Mouse (Mus musculus) lung, embryonic 15.5 days (tissue): ENCODE results near the gene Satl1. TPM values are rescaled to one million over a fixed set of nuclear protein-coding genes. Genes with fewer than 3 reads are reported as not detected.
"Not testable (repeated sequence)": the region's sequence is repeated elsewhere in the genome, so short reads cannot be mapped to it uniquely, and the experiment has no call there.

Experiments used
- ATAC-seq: fragments of 200-750 bp; cut with Nextera tagmentation; 2 replicates; pipeline ENCODE4 v1.8.0; 2017; ENCODE audit warnings: moderate number of reproducible peaks, borderline replicate concordance; ENCODE audit not compliant: low FRiP score, low TSS enrichment; ENCODE audit errors: extremely low read depth
- H3K27ac ChIP-seq: fragments of 300-500 bp; sonication (generic); 2 replicates; pipeline ENCODE4 v1.5.1; 2015; ENCODE audit warnings: moderate library complexity, mild to moderate bottlenecking, inconsistent platforms
- H3K27me3 ChIP-seq: fragments of 300-500 bp; sonication (generic); 2 replicates; pipeline ENCODE4 v1.6.1; 2015; ENCODE audit warnings: inconsistent platforms
- H3K36me3 ChIP-seq: fragments of 300-500 bp; sonication (generic); 2 replicates; pipeline ENCODE4 v1.6.1; 2015; ENCODE audit warnings: inconsistent platforms
- H3K4me1 ChIP-seq: fragments of 300-500 bp; sonication (generic); 2 replicates; pipeline ENCODE4 v1.6.1; 2015; ENCODE audit warnings: inconsistent platforms
- H3K4me2 ChIP-seq: fragments of 300-500 bp; sonication (generic); 2 replicates; pipeline ENCODE4 v1.6.1; 2015; ENCODE audit warnings: inconsistent platforms, mild to moderate bottlenecking, moderate library complexity
- H3K4me3 ChIP-seq: fragments of 300-500 bp; sonication (generic); 2 replicates; pipeline ENCODE4 v1.5.1; 2015; ENCODE audit warnings: mild to moderate bottlenecking, inconsistent platforms
- H3K9ac ChIP-seq: fragments of 300-500 bp; sonication (generic); 2 replicates; pipeline ENCODE4 v1.6.1; 2015; ENCODE audit warnings: inconsistent platforms
- H3K9me3 ChIP-seq: fragments of 300-500 bp; sonication (generic); 2 replicates; pipeline ENCODE4 v1.6.1; 2016; ENCODE audit warnings: inconsistent platforms
- WGBS: fragments of 180-500 bp; shearing (Covaris S2); methylation state at CpG from one replicate; pipeline ENCODE4 v1.1.7; 2015; 5-methylcytosine and 5-hydroxymethylcytosine counted together
- polyA plus RNA-seq: library from polyadenylated mRNA; unstranded; fragments of >200 nt; fragmentation: Nextera tagmentation; extraction: Ambion mirVana; gene quantifications from 2 replicates; pipeline ENCODE4 v1.2.1, GENCODE M21; 2015

Satl1 gene
- polyA plus RNA-seq: not detected in 2 replicates

DNA sequence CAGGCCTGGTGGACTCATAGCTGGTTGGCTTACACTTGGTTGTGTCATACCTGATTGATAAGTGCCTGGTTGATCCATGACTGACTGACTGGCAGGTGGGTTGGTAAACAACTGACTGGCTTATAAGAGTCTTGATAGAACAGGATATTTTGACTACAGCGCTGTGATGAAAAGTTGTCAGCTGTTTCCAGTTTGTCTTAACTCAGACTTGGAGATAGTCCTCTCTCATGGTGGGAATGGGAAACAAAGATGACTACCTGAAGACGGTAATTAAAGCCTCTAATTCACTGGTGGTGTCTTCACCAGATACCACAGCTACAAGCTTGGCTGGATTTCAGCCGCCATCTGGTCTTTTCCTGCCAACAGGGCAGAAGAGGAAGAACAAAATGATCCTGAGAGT, at the start of gene Satl1:
TSS of gene Satl1 (minus strand) at position 101 of the 400 bp plus-strand sequence.
- no peaks in the 10 kb centered on the region for H3K9me3 ChIP-seq
- H3K4me1 ChIP-seq: no peaks in the 10 kb centered on the region
- no peak within 1 kb of the TSS for H3K27ac ChIP-seq
- H3K4me2 ChIP-seq: no peak within 1 kb of the TSS
- H3K9ac ChIP-seq: no peak within 1 kb of the TSS
- WGBS: 84% methylated on average over 3 of the region's 3 CpGs
- H3K4me3 ChIP-seq: no peak within 1 kb of the TSS
- no peaks in the 10 kb centered on the region for H3K36me3 ChIP-seq
- ATAC-seq: no peak
- no peaks in the 10 kb centered on the region for H3K27me3 ChIP-seq

DNA sequence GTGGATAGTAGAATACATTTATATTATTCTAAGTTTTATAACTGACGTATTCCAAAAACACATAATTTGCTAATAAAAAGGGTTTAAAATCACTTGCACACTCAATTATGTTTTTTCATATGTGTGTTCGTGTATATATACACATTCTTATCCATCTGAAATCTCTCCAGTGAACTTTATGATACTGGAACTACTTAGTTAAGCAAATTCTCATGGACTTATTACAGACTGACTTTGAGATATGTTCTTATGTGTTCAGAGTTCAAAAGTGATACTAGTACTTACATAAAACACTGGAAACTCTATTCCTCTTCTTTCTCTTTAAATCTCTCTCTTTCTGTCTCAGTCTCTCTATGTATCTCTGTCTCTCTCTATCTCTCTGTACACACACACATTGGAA, 31.5 kb upstream of the Satl1 start:
- no peak for ATAC-seq
- WGBS: 59% methylated on average over 2 of the region's 2 CpGs
- Histone ChIP-seq H3K4me2 (no peak overlapping the region), H3K27me3 (no peaks in the 10 kb centered on the region), H3K36me3 (no peaks in the 10 kb centered on the region), H3K9me3 (no peaks in the 10 kb centered on the region), H3K9ac (no peak overlapping the region), H3K4me1 (no peaks in the 10 kb centered on the region), H3K27ac (no peak overlapping the region), H3K4me3 (no peak overlapping the region)

GRCm38 (mm10) chrX:112437580-112437979, 31.0 kb upstream of the Satl1 start:
- Histone ChIP-seq H3K9ac (no peak overlapping the region), H3K27me3 (no peaks in the 10 kb centered on the region), H3K27ac (no peak overlapping the region), H3K4me2 (no peak overlapping the region), H3K36me3 (no peaks in the 10 kb centered on the region), H3K4me1 (no peaks in the 10 kb centered on the region), H3K9me3 (no peaks in the 10 kb centered on the region), H3K4me3 (no peak overlapping the region)
- WGBS: 53% methylated on average over 1 of the region's 1 CpGs
- no peak for ATAC-seq

- not testable (repeated sequence) for H3K27ac ChIP-seq, H3K4me1 ChIP-seq, H3K36me3 ChIP-seq, ATAC-seq, H3K4me2 ChIP-seq, H3K27me3 ChIP-seq, H3K9ac ChIP-seq, H3K4me3 ChIP-seq, H3K9me3 ChIP-seq
- 45% methylated on average over 2 of the region's 2 CpGs for WGBS
These were observed 16.4 kb upstream of the Satl1 start for GRCm38 (mm10) chrX:112422998-112423397.

- no peaks in the 10 kb centered on the region for H3K4me1 ChIP-seq
- no peaks in the 10 kb centered on the region for H3K27me3 ChIP-seq
- no peak overlapping the region for H3K4me2 ChIP-seq
- H3K9me3 ChIP-seq: no peaks in the 10 kb centered on the region
- H3K27ac ChIP-seq: no peak overlapping the region
- no peak overlapping the region for H3K4me3 ChIP-seq
- H3K9ac ChIP-seq: no peak overlapping the region
- no peak for ATAC-seq
- no peaks in the 10 kb centered on the region for H3K36me3 ChIP-seq
- 64% methylated on average over 2 of the region's 2 CpGs for WGBS
These were observed 5.7 kb upstream of the Satl1 start for GRCm38 (mm10) chrX:112412309-112412708.

DNA sequence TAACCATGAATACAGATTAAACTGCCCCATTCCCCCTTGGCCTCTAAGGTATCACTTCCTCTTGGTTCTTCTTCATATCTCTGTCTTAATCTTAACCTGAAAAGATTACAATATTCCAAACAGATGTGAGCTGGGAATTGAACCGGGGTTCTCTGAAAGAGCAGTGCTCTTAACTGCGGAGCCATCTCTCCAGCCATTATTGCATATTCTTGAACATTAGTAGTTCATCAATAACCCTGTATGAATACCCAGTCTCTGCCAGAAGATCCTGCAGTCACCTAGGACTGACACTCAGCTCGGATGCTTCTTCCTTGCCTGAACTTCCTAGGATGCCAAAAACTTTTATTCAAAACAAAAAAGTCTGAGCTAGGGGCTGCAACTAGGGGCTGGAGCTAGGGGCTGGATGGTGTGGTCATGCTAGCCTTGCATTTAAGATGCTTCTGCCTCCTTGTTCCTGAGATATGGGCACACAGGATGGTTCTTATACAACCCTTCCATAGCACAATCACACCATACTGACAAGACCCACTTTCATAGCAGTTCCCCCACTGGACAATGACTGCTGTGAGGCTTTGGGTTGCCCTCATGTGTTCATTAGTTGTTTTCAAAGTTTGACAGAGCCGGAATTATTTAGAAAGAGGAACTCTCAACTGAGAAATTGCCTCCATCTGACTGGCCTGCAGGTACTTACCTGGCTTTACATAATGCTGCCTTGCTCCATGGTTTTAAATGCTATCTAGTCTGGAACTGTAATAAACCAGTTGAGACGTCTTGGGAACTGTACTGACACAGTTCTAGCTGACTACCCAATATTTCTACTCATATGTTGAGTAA, 35.8 kb downstream of the Satl1 start:
- 76% methylated on average over 5 of the region's 5 CpGs for WGBS

GRCm38 (mm10) chrX:112368426-112368825, 38.2 kb downstream of the Satl1 start:
- Histone ChIP-seq H3K4me3 (no peak overlapping the region), H3K27me3 (no peaks in the 10 kb centered on the region), H3K27ac (no peak overlapping the region), H3K36me3 (no peaks in the 10 kb centered on the region), H3K9ac (no peak overlapping the region), H3K4me2 (no peak overlapping the region), H3K9me3 (peaks cover 6% of the 10 kb centered on the region; the same call in 1 of the 2 replicates), H3K4me1 (no peaks in the 10 kb centered on the region)
- ATAC-seq: no peak
- WGBS: 38% methylated on average over 4 of the region's 4 CpGs

More for the DNA sequence above, 35.8 kb downstream of the Satl1 start:
- H3K9me3 ChIP-seq, H3K4me2 ChIP-seq, H3K27ac ChIP-seq, H3K27me3 ChIP-seq, H3K9ac ChIP-seq, H3K36me3 ChIP-seq, H3K4me1 ChIP-seq, H3K4me3 ChIP-seq: not testable (repeated sequence)
- peak; percentile 99 for ATAC-seq

- Histone ChIP-seq H3K36me3 (no peaks in the 10 kb centered on the region), H3K27me3 (no peaks in the 10 kb centered on the region), H3K9ac (no peak overlapping the region), H3K9me3 (no peaks in the 10 kb centered on the region), H3K4me1 (no peaks in the 10 kb centered on the region), H3K4me2 (no peak overlapping the region), H3K27ac (no peak overlapping the region), H3K4me3 (no peak overlapping the region)
- 43% methylated on average over 3 of the region's 3 CpGs for WGBS
- no peak for ATAC-seq
These were observed 58.2 kb downstream of the Satl1 start for GRCm38 (mm10) chrX:112348395-112348791.

GRCm38 (mm10) chrX:112347467-112348394, 58.8 kb downstream of the Satl1 start:
- Histone ChIP-seq H3K9ac (no peak overlapping the region), H3K27ac (no peak overlapping the region), H3K36me3 (no peaks in the 10 kb centered on the region), H3K4me3 (no peak overlapping the region), H3K4me2 (no peak overlapping the region), H3K27me3 (no peaks in the 10 kb centered on the region), H3K4me1 (no peaks in the 10 kb centered on the region), H3K9me3 (no peaks in the 10 kb centered on the region)
- WGBS: 71% methylated on average over 4 of the region's 4 CpGs
- no peak for ATAC-seq

DNA sequence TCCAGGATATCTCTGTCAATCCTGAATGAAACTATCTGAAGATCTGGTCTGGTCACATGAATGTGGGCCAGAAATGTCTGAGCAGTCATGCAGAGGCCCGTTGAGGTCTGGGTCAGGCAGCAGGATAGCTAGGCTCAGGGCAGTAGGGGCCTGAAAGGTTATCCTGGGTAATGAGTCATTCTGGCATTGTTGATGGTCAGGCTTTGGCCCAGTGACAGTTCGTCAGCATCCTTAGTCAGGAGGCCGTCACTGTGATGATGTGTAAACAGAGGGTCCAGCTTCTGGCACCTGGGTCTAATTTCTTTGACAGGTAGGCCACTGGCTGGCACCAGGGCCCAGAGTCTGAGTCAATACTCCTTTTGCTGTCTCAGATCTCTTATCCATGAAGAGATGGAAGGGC, 67.1 kb downstream of the Satl1 start:
- H3K4me2 ChIP-seq: no peak overlapping the region
- no peaks in the 10 kb centered on the region for H3K9me3 ChIP-seq
- WGBS: 53% methylated on average over 3 of the region's 3 CpGs
- H3K27ac ChIP-seq: no peak overlapping the region
- no peaks in the 10 kb centered on the region for H3K36me3 ChIP-seq
- ATAC-seq: no peak
- no peak overlapping the region for H3K4me3 ChIP-seq
- no peak overlapping the region for H3K9ac ChIP-seq
- H3K4me1 ChIP-seq: no peaks in the 10 kb centered on the region
- no peaks in the 10 kb centered on the region for H3K27me3 ChIP-seq
